Comparison of ENCODE assay signal across 11 mouse cellular contexts in genomic region chr14:40886428-40887202, GRCm38 (mm10). TPM values are rescaled to one million over a fixed set of nuclear protein-coding genes. Genes with fewer than 3 reads are reported as not detected.
DNase-seq lines count a peak whose midpoint lies in the region; ATAC-seq lines count a peak whose summit lies in the region.
"Had no signal": no experiment of that assay in that cellular context is flagged by ENCODE, and none has a peak within 500 bp of the region (broad histone marks: within the 10 kb centered on the region; RNA-seq: fewer than 3 reads in every experiment).

No protein-coding gene starts in this region.

- 55% methylated on average over 6 of the region's 6 CpGs for WGBS in liver, embryonic 16.5 days (ENCODE audit: insufficient replicate concordance)
- WGBS in midbrain, embryonic 10.5 days: 84% methylated on average over 6 of the region's 6 CpGs

- H3K4me2 ChIP-seq in liver, embryonic 16.5 days (ENCODE audit: low read depth, low read length): no peak overlapping the region
- H3K4me2 ChIP-seq: neural tube, embryonic 13.5 days had no signal

- no peaks in the 10 kb centered on the region for H3K36me3 ChIP-seq in liver, embryonic 16.5 days (ENCODE audit: control insufficient read depth, insufficient read depth)
- H3K36me3 ChIP-seq in midbrain, embryonic 10.5 days: no peaks in the 10 kb centered on the region
- H3K36me3 ChIP-seq: neural tube, embryonic 13.5 days had no signal

- H3K9ac ChIP-seq in liver, embryonic 16.5 days (ENCODE audit: low read depth, low read length): no peak overlapping the region
- H3K9ac ChIP-seq: neural tube, embryonic 13.5 days had no signal

- no peak overlapping the region for H3K27ac ChIP-seq in liver, embryonic 16.5 days (ENCODE audit: low read length)
- no peak overlapping the region for H3K27ac ChIP-seq in midbrain, embryonic 10.5 days (replicated peaks)
- H3K27ac ChIP-seq: neural tube, embryonic 13.5 days had no signal

- peaks cover 2% of the 10 kb centered on the region; the same call in 1 of the 2 replicates for H3K4me1 ChIP-seq in liver, embryonic 16.5 days (ENCODE audit: control insufficient read depth, low read depth, low read length)
- no peaks in the 10 kb centered on the region for H3K4me1 ChIP-seq in midbrain, embryonic 10.5 days
- H3K4me1 ChIP-seq: neural tube, embryonic 13.5 days had no signal

- H3K4me3 ChIP-seq in liver, embryonic 16.5 days (ENCODE audit: low read depth, low read length): no peak overlapping the region
- H3K4me3 ChIP-seq in midbrain, embryonic 10.5 days: no peak overlapping the region
- H3K4me3 ChIP-seq: neural tube, embryonic 13.5 days had no signal

- H3K27me3 ChIP-seq in liver, embryonic 16.5 days (ENCODE audit: control insufficient read depth, insufficient read depth, low read depth, low read length): no peaks in the 10 kb centered on the region
- H3K27me3 ChIP-seq in midbrain, embryonic 10.5 days (ENCODE audit: low read depth, poor library complexity, severe bottlenecking): no peaks in the 10 kb centered on the region
- H3K27me3 ChIP-seq: neural tube, embryonic 13.5 days had no signal

- ATAC-seq in liver, embryonic 16.5 days (ENCODE audit: low read depth): peak; percentile 50; the same call in 1 of the 2 replicates

- peak; percentile 45 to 55 for DNase-seq in cerebellum, postnatal 10 days
- DNase-seq in cerebellum, adult 11 months: no peak
- peak; percentile 58 for DNase-seq in kidney, postnatal 10 days
- no peak for DNase-seq in kidney, postnatal 14 days
- peak; percentile 16 for DNase-seq in NIH3T3 (ENCODE audit: low read depth)
- no peak for DNase-seq in right cerebral cortex, postnatal 25 days
- DNase-seq in midbrain, embryonic 10.5 days (ENCODE audit: low spot score): no peak
- DNase-seq: adrenal gland, postnatal 14 days; heart, postnatal 4 days had no signal

- H3K9me3 ChIP-seq in liver, embryonic 16.5 days (replicated peaks; ENCODE audit: control insufficient read depth, low read length): no peaks in the 10 kb centered on the region
- no peaks in the 10 kb centered on the region for H3K9me3 ChIP-seq in midbrain, embryonic 10.5 days (replicated peaks)
- H3K9me3 ChIP-seq: neural tube, embryonic 13.5 days had no signal

RNA-seq across cellular contexts. Expression of gene Sh2d4b, which starts 6.5 kb away (rescaled TPM):
- polyA plus RNA-seq in liver, embryonic 16.5 days (2015; fragmentation: Nextera tagmentation; extraction: Ambion mirVana): 0.05 and 0.08 TPM in 2 replicates
- polyA plus RNA-seq in midbrain, embryonic 10.5 days (2016; fragmentation: Nextera tagmentation; extraction: Ambion mirVana): 0.31 and 0.45 TPM in 2 replicates

Comparison
In these comparisons a context has a peak if more than half of its experiments do, and no peak if none do; other contexts are left out.
1. DNase-seq: peak in cerebellum, postnatal 10 days (2 of 2), kidney, postnatal 10 days (single experiment) and NIH3T3 (single experiment); none in cerebellum, adult 11 months (single experiment), kidney, postnatal 14 days (single experiment), right cerebral cortex, postnatal 25 days (single experiment) and midbrain, embryonic 10.5 days (single experiment).